Mouse (Mus musculus) neural tube, embryonic 14.5 days (tissue): ENCODE measurements around the gene Aldh3a1. TPM values are rescaled to one million over a fixed set of nuclear protein-coding genes. Genes with fewer than 3 reads are reported as not detected.

Experiments
- ATAC-seq: fragments of 200-750 bp; cut with Nextera tagmentation; 2 replicates; pipeline ENCODE4 v1.8.0; 2017; ENCODE audit warnings: low read depth, mild to moderate bottlenecking, moderate TSS enrichment, moderate library complexity
- H3K27ac ChIP-seq: fragments of 300-500 bp; sonication (generic); 2 replicates; pipeline ENCODE4 v1.5.1; 2014; ENCODE audit warnings: low read depth, mild to moderate bottlenecking, control low read depth, low read length, moderate library complexity, mixed read lengths
- H3K27me3 ChIP-seq: fragments of 300-500 bp; sonication (generic); 2 replicates; pipeline ENCODE4 v1.6.1; 2014; ENCODE audit warnings: low read length; ENCODE audit not compliant: control insufficient read depth, insufficient read depth
- H3K36me3 ChIP-seq: fragments of 300-500 bp; sonication (generic); 2 replicates; pipeline ENCODE4 v1.6.1; 2014; ENCODE audit warnings: low read length, mixed read lengths; ENCODE audit not compliant: control insufficient read depth, insufficient read depth
- H3K4me1 ChIP-seq: fragments of 300-500 bp; sonication (generic); 2 replicates; pipeline ENCODE4 v1.6.1; 2014; ENCODE audit warnings: low read length; ENCODE audit not compliant: control insufficient read depth, insufficient read depth
- H3K4me2 ChIP-seq: fragments of 300-500 bp; sonication (generic); 2 replicates; pipeline ENCODE4 v1.6.1; 2014; ENCODE audit warnings: mild to moderate bottlenecking, low read depth, low read length, control low read depth
- H3K4me3 ChIP-seq: fragments of 300-500 bp; sonication (generic); 2 replicates; pipeline ENCODE4 v1.5.1; 2014; ENCODE audit warnings: low read depth, low read length, control low read depth, mixed read lengths
- H3K9ac ChIP-seq: fragments of 300-500 bp; sonication (generic); replicated peaks from 2 replicates; pipeline ENCODE4 v1.6.1; 2014; ENCODE audit warnings: low read depth, mild to moderate bottlenecking, control low read depth, low read length, mixed read lengths
- H3K9me3 ChIP-seq: fragments of 300-500 bp; sonication (generic); 2 replicates; pipeline ENCODE4 v1.6.1; 2016; ENCODE audit warnings: low read length; ENCODE audit not compliant: control insufficient read depth
- WGBS: fragments of 180-500 bp; shearing (Covaris S2); extraction: QIAGEN DNeasy Blood & Tissue Kit; methylation state at CpG from one replicate; pipeline ENCODE4 v1.1.7; 2014; 5-methylcytosine and 5-hydroxymethylcytosine counted together
- polyA plus RNA-seq: library from polyadenylated mRNA; unstranded; fragments of >200 nt; fragmentation: Nextera tagmentation; extraction: Ambion mirVana; gene quantifications from 2 replicates; pipeline ENCODE4 v1.2.1, GENCODE M21; 2014

Gene Aldh3a1
- polyA plus RNA-seq, 1 experiment from 2014 or later: not detected

GRCm38 (mm10) chr11:61206136-61206535, 1.2 kb upstream of the Aldh3a1 start:
- Histone ChIP-seq H3K4me1 (no peaks in the 10 kb centered on the region), H3K27ac (no peak overlapping the region), H3K4me2 (no peak overlapping the region), H3K27me3 (no peaks in the 10 kb centered on the region), H3K9ac (no peak overlapping the region), H3K9me3 (no peaks in the 10 kb centered on the region), H3K36me3 (no peaks in the 10 kb centered on the region), H3K4me3 (no peak overlapping the region)
- no peak for ATAC-seq
- 93% methylated on average over 3 of the region's 3 CpGs for WGBS

GRCm38 (mm10) chr11:61208316-61208715, 979 bp downstream of the Aldh3a1 start:
- no peak overlapping the region for H3K4me3 ChIP-seq
- no peak for ATAC-seq
- no peak overlapping the region for H3K4me2 ChIP-seq
- WGBS: 82% methylated on average over 10 of the region's 10 CpGs
- H3K27me3 ChIP-seq: no peaks in the 10 kb centered on the region
- H3K9ac ChIP-seq: no peak overlapping the region
- H3K36me3 ChIP-seq: no peaks in the 10 kb centered on the region
- no peaks in the 10 kb centered on the region for H3K4me1 ChIP-seq
- H3K9me3 ChIP-seq: no peaks in the 10 kb centered on the region
- H3K27ac ChIP-seq: no peak overlapping the region

GRCm38 (mm10) chr11:61212102-61212501, 4.8 kb downstream of the Aldh3a1 start:
- Histone ChIP-seq H3K9me3 (no peaks in the 10 kb centered on the region), H3K27ac (no peak overlapping the region), H3K27me3 (no peaks in the 10 kb centered on the region), H3K4me3 (no peak overlapping the region), H3K9ac (no peak overlapping the region), H3K36me3 (no peaks in the 10 kb centered on the region), H3K4me2 (no peak overlapping the region), H3K4me1 (no peaks in the 10 kb centered on the region)
- ATAC-seq: no peak
- 37% methylated on average over 20 of the region's 20 CpGs for WGBS

- no peak for ATAC-seq
- 73% methylated on average over 3 of the region's 3 CpGs for WGBS
- H3K36me3 ChIP-seq: no peaks in the 10 kb centered on the region
- H3K4me1 ChIP-seq: no peaks in the 10 kb centered on the region
- no peaks in the 10 kb centered on the region for H3K27me3 ChIP-seq
- H3K9ac ChIP-seq: no peak overlapping the region
- no peaks in the 10 kb centered on the region for H3K9me3 ChIP-seq
- no peak overlapping the region for H3K27ac ChIP-seq
- no peak overlapping the region for H3K4me3 ChIP-seq
- no peak overlapping the region for H3K4me2 ChIP-seq
Observed at GRCm38 (mm10) chr11:61215936-61216335, 8.6 kb downstream of the Aldh3a1 start.

- Histone ChIP-seq H3K9me3 (no peaks in the 10 kb centered on the region), H3K4me2 (no peak overlapping the region), H3K27me3 (no peaks in the 10 kb centered on the region), H3K9ac (no peak overlapping the region), H3K27ac (no peak overlapping the region), H3K36me3 (no peaks in the 10 kb centered on the region), H3K4me3 (no peak overlapping the region), H3K4me1 (no peaks in the 10 kb centered on the region)
- 73% methylated on average over 9 of the region's 9 CpGs for WGBS
- no peak for ATAC-seq
Observed at GRCm38 (mm10) chr11:61220156-61220881, 13.0 kb downstream of the Aldh3a1 start.

GRCm38 (mm10) chr11:61222007-61222406, 14.7 kb downstream of the Aldh3a1 start:
- no peak for ATAC-seq
- no peaks in the 10 kb centered on the region for H3K9me3 ChIP-seq
- H3K9ac ChIP-seq: no peak overlapping the region
- WGBS: 78% methylated on average over 1 of the region's 1 CpGs
- no peaks in the 10 kb centered on the region for H3K36me3 ChIP-seq
- H3K4me2 ChIP-seq: no peak overlapping the region
- H3K27ac ChIP-seq: no peak overlapping the region
- H3K27me3 ChIP-seq: no peaks in the 10 kb centered on the region
- no peak overlapping the region for H3K4me3 ChIP-seq
- H3K4me1 ChIP-seq: no peaks in the 10 kb centered on the region

- Histone ChIP-seq H3K4me3 (no peak overlapping the region), H3K9ac (no peak overlapping the region), H3K9me3 (no peaks in the 10 kb centered on the region), H3K36me3 (no peaks in the 10 kb centered on the region), H3K27ac (no peak overlapping the region), H3K4me2 (no peak overlapping the region), H3K27me3 (no peaks in the 10 kb centered on the region), H3K4me1 (no peaks in the 10 kb centered on the region)
- WGBS: 92% methylated on average over 9 of the region's 9 CpGs
- no peak for ATAC-seq
Observed at GRCm38 (mm10) chr11:61222971-61223745, 15.8 kb downstream of the Aldh3a1 start.

- H3K27ac ChIP-seq: no peak overlapping the region
- no peaks in the 10 kb centered on the region for H3K27me3 ChIP-seq
- no peaks in the 10 kb centered on the region for H3K4me1 ChIP-seq
- H3K9ac ChIP-seq: no peak overlapping the region
- no peak for ATAC-seq
- WGBS: 83% methylated on average over 6 of the region's 6 CpGs
- no peak overlapping the region for H3K4me2 ChIP-seq
- no peaks in the 10 kb centered on the region for H3K36me3 ChIP-seq
- no peak overlapping the region for H3K4me3 ChIP-seq
- H3K9me3 ChIP-seq: no peaks in the 10 kb centered on the region
Observed at GRCm38 (mm10) chr11:61224234-61224744, 17.0 kb downstream of the Aldh3a1 start.

- no peaks in the 10 kb centered on the region for H3K27me3 ChIP-seq
- H3K4me2 ChIP-seq: no peak overlapping the region
- H3K27ac ChIP-seq: no peak overlapping the region
- ATAC-seq: no peak
- no peaks in the 10 kb centered on the region for H3K9me3 ChIP-seq
- no peaks in the 10 kb centered on the region for H3K4me1 ChIP-seq
- 91% methylated on average over 10 of the region's 10 CpGs for WGBS
- no peak overlapping the region for H3K9ac ChIP-seq
- H3K36me3 ChIP-seq: no peaks in the 10 kb centered on the region
- no peak overlapping the region for H3K4me3 ChIP-seq
Observed at GRCm38 (mm10) chr11:61224907-61225306, 17.6 kb downstream of the Aldh3a1 start.
